Mouse (Mus musculus): ENCODE data around the gene Prdm1. TPM values are rescaled to one million over a fixed set of nuclear protein-coding genes. Genes with fewer than 3 reads are reported as not detected.
A peak's percentile ranks its signal among the peaks of the same experiment; 100 is the strongest.

Prdm1 gene
- total RNA-seq, 1 experiment from 2014 or later, result 2.8 TPM

DNA sequence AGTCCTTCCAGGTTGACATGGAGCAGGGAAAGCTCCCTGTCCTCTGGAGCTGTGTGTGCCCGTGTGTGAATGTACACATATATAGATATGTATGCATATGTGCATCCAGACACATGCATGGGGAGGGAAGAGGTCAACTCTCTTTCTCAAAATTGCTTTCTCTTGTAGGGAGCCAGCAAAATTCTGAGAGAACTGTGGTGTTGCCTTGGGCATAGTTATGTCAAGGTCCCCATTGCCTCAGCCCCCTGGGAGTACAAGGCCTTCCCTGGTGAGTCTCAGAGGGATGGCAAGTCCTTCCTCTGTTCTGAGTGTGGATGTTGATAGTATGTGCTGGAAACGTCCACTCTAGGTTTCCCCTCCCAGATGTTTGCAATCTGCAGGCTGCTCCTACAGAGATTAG is 109.4 kb downstream of the Prdm1 start:
- DNase-seq, result peak; percentile 69

DNA sequence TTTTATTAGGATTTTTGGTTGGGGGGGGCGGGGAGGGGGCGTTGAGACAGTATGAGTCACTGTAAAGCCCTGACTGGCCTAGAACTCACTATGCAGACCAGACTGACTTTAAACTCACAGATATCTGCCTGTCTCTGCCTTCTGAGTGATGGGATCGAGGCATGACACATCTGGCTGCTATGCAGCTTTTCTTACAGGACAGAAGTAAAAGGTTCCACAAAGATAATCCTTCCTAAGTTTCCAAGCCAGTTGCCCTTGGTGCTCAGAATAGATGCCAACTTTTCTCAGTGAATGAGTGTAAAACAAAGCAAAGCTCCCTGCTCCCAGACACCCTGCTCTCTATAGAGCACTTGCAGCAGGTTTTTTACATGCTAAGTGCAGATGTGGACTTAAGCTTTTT is 112.7 kb downstream of the Prdm1 start:
- peak; percentile 17 for DNase-seq

GRCm38 (mm10) chr10:44409958-44410357 is 118.3 kb downstream of the Prdm1 start:
- DNase-seq, result no peak

- DNase-seq, result no peak
Observed at GRCm38 (mm10) chr10:44409054-44409453, 119.2 kb downstream of the Prdm1 start.

DNA sequence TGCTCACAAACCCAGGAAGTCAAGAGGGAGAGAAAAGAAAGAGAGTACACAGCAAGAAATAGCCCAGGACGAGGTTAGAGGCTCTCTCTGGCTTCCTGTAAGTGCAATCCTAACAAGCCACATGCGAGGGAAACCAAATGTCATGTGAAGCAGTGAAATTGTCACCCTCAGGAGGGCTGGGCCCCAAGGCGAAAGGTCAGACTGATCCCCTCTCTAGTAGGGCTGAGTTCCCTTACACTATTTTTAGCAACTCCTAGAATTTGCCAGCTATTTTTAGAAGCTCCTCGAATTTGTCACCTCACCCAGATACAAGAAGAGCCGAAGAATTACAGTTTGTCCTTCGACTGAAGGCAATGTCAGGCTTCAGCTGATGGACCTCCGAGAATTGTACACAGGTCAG is 124.9 kb downstream of the Prdm1 start:
- DNase-seq, result no peak

DNA sequence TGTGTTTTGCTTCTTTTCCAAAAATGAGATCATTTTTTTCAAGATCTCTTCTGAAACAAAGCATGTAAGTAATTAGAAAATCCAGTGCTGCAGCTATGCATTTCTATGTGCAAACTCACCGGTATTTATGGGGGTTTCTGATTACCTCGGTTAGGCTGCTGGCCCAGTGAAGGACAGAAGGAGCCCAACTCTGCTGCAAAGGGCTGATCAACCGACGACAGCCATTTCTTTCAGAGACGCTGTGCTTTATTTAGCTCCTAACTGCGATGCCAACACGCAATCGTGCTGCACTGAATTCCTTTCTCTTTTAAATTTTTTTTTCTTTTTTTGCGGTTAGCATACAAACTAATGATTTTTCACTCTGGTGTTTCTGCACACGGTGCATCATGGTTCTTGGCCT is 126.7 kb downstream of the Prdm1 start:
- DNase-seq, result no peak

DNA sequence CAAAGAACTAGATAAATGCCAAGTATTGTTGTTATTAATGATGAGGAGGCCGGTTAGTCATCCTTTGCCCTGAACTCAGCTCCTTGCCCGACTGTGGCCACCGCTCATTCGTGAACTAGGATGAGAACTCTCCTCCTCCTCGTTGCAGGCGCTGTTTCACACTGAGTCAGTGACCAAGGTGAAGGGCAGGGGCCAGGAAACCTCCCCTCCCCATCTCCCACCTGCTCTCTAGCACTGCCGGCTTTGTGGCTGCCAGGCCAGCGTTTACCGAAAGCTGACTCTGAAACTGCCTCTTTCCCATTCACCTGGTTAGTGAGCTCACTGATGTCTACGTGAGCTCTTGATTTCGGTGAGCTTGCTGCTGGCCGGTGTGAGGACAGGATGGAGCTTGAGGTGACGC is 127.7 kb downstream of the Prdm1 start:
- DNase-seq, result no peak

GRCm38 (mm10) chr10:44400119-44400518 is 128.2 kb downstream of the Prdm1 start:
- DNase-seq, result no peak

DNA sequence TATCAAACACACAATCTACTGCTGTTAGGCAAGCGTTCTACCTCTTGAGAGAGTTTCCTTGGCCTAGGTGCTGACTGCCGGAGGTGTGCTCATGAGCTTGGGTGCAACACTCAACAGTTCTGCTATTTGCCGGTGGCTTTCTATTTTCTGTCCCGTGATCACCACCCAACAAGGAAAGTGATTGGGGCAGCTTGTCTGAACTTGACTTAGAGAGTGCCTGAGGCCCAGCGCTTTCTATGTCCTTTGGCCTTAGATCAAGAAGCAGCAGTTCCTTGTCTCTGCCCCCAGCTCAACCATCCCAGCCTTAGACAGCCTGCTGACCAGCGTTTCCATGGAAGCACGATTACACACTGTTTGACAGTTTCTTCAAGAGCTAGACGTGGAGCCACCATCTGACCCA is 135.4 kb downstream of the Prdm1 start:
- no peak for DNase-seq

DNA sequence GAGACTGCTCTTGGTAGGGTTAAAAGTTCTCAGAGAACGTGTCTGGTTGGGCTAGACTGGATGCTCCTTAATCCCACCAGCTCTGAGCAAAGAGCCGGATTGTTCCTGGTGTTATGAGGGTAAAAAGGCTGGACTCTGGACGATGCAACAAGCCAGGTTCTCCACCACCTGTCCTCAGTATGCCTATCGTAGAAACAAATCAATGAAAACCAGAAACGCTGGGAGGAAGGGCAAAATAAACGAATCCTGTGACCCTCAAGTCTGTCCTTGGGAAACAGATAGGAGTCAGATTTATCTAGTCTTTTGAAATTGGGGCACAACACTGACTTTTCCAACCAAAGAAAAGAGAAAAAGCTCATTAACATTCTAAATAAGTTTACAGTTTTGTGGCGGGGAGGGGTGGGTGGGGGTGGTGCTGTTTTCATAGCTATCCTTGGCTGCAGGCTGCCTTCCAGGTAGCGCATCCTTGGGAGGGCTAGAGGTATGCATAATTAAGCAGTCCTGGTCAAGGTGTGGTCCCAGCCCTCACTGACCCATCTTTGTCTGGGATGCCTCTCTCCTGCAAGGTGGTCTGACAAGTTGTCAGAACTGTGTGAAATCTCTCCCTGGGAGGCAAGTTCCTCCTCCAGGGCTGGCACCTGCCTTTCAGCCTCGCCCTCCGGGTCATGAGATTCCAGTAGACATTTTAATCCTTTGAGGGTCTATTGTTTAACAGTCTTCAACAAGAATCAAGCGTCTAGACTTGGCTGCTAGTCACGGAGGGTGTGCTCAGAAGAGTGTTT is 136.6 kb downstream of the Prdm1 start:
- DNase-seq, result no peak

- DNase-seq, result no peak
Observed at GRCm38 (mm10) chr10:44390286-44390685, 138.0 kb downstream of the Prdm1 start.

GRCm38 (mm10) chr10:44388706-44389233 is 139.5 kb downstream of the Prdm1 start:
- no peak for DNase-seq

Data from adrenal gland, postnatal 14 days (tissue).